Mouse (Mus musculus) bone marrow, adult 2 months (tissue): ENCODE measurements around the gene Cmc1.

ENCODE experiments used
- CTCF ChIP-seq: fragments of 200-500 bp; IDR thresholded peaks from 2 replicates; pipeline ENCODE4 v1.5.1; 2011; ENCODE audit warnings: low read length, control low read depth; ENCODE audit not compliant: control insufficient read depth, insufficient read depth
- POLR2A ChIP-seq: fragments of 200-500 bp; IDR thresholded peaks from 2 replicates; pipeline ENCODE4 v1.6.1; 2011; ENCODE audit warnings: low read depth, mild to moderate bottlenecking, control low read depth, low read length, borderline replicate concordance; ENCODE audit not compliant: control insufficient read depth

DNA sequence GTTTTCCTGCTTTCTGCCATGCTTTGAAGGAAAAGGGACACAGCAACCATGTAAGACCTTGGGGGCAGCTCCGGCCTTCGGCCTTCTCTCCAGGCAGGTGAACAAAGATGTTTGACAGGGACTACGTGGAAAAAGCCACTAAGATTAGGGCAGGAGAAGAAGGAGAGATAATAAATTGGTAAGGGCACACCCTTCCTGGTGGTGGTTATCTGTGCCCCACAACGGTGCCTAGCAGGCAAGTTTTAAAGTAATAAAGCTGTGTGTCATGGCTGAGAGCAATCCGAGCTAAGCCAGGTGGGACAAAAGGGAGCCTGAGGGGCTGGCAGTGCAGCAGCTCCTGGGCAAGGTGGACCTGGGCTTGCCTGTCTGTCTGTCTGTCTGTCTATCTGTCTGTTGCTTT is 77.9 kb downstream of the Cmc1 start:
- no peak for TF ChIP-seq CTCF
- TF ChIP-seq POLR2A, result no peak
